Mouse (Mus musculus) forebrain, embryonic 10.5 days (tissue): ENCODE measurements at regions not wholly inside any gene's neighbourhood (a gene's known extent, or its start where the extent isn't known, plus 50 kb on each side); places are given as distances from the start of the nearest gene placed in this dataset.

ENCODE experiments used
- DNase-seq: peaks from one replicate; pipeline ENCODE4 v3.0.0-alpha.2; 2017; ENCODE audit warnings: low spot score; ENCODE audit errors: extremely low spot score
- H3K27ac ChIP-seq: fragments of 300-500 bp; sonication (generic); 2 replicates; pipeline ENCODE4 v1.5.1; 2016; ENCODE audit warnings: mild to moderate bottlenecking
- H3K27me3 ChIP-seq: fragments of 300-500 bp; sonication (generic); 2 replicates; pipeline ENCODE4 v1.6.1; 2016; ENCODE audit warnings: mild to moderate bottlenecking; ENCODE audit not compliant: poor library complexity, severe bottlenecking
- H3K36me3 ChIP-seq: fragments of 300-500 bp; sonication (generic); replicated peaks from 2 replicates; pipeline ENCODE4 v1.6.1; 2016; ENCODE audit warnings: mild to moderate bottlenecking, moderate library complexity
- H3K4me1 ChIP-seq: fragments of 300-500 bp; sonication (generic); 2 replicates; pipeline ENCODE4 v1.6.1; 2016
- H3K4me3 ChIP-seq: fragments of 300-500 bp; sonication (generic); 2 replicates; pipeline ENCODE4 v1.5.1; 2016; ENCODE audit warnings: mild to moderate bottlenecking, moderate library complexity
- H3K9me3 ChIP-seq: fragments of 300-500 bp; sonication (generic); 2 replicates; pipeline ENCODE4 v1.6.1; 2016; ENCODE audit warnings: mild to moderate bottlenecking, moderate library complexity
- WGBS: fragments of 180-500 bp; shearing (Covaris S2); methylation state at CpG from one replicate; pipeline ENCODE4 v1.1.7; 2016; 5-methylcytosine and 5-hydroxymethylcytosine counted together

- no peak for DNase-seq
- H3K9me3 ChIP-seq: no peaks in the 10 kb centered on the region
- no peak overlapping the region for H3K27ac ChIP-seq
- no peak overlapping the region for H3K4me3 ChIP-seq
- H3K36me3 ChIP-seq: no peaks in the 10 kb centered on the region
- H3K4me1 ChIP-seq: peaks cover 3% of the 10 kb centered on the region; the same call in 1 of the 2 replicates
- WGBS: 87% methylated on average over 9 of the region's 9 CpGs
- H3K27me3 ChIP-seq: no peaks in the 10 kb centered on the region
These were observed 373.3 kb downstream of the Adam3 start for GRCm38 (mm10) chr8:24352322-24352721.

- 47% methylated on average over 6 of the region's 6 CpGs for WGBS
- no peak for DNase-seq
- H3K4me1 ChIP-seq: peaks cover 3% of the 10 kb centered on the region; the same call in 1 of the 2 replicates
- no peak overlapping the region for H3K27ac ChIP-seq
- H3K36me3 ChIP-seq: no peaks in the 10 kb centered on the region
- H3K9me3 ChIP-seq: no peaks in the 10 kb centered on the region
- no peaks in the 10 kb centered on the region for H3K27me3 ChIP-seq
- no peak overlapping the region for H3K4me3 ChIP-seq
These were observed 373.9 kb downstream of the Adam3 start for GRCm38 (mm10) chr8:24351760-24352159.

- peak; percentile 15 for DNase-seq
These were observed 379.1 kb downstream of the Adam3 start for GRCm38 (mm10) chr8:24346390-24347113.

GRCm38 (mm10) chr8:24338694-24339093 lies 387.0 kb downstream of the Adam3 start:
- H3K9me3 ChIP-seq: no peaks in the 10 kb centered on the region
- H3K27me3 ChIP-seq: no peaks in the 10 kb centered on the region
- H3K4me1 ChIP-seq: peaks cover 17% of the 10 kb centered on the region
- no peak overlapping the region for H3K4me3 ChIP-seq
- no peak for DNase-seq
- 94% methylated on average over 9 of the region's 9 CpGs for WGBS
- H3K36me3 ChIP-seq: no peaks in the 10 kb centered on the region
- H3K27ac ChIP-seq: no peak overlapping the region

More at GRCm38 (mm10) chr8:24346390-24347113, 379.1 kb downstream of the Adam3 start:
- H3K9me3 ChIP-seq: no peaks in the 10 kb centered on the region
- no peaks in the 10 kb centered on the region for H3K27me3 ChIP-seq
- no peaks in the 10 kb centered on the region for H3K4me1 ChIP-seq
- WGBS: 70% methylated on average over 6 of the region's 6 CpGs
- no peaks in the 10 kb centered on the region for H3K36me3 ChIP-seq
- no peak overlapping the region for H3K4me3 ChIP-seq
- H3K27ac ChIP-seq: no peak overlapping the region

- no peaks in the 10 kb centered on the region for H3K36me3 ChIP-seq
- DNase-seq: peak; percentile 26
- no peak overlapping the region for H3K27ac ChIP-seq
- H3K27me3 ChIP-seq: no peaks in the 10 kb centered on the region
- H3K4me3 ChIP-seq: no peak overlapping the region
- no peaks in the 10 kb centered on the region for H3K9me3 ChIP-seq
- H3K4me1 ChIP-seq: peaks cover 17% of the 10 kb centered on the region
- WGBS: 76% methylated on average over 6 of the region's 6 CpGs
These were observed 388.0 kb downstream of the Adam3 start for GRCm38 (mm10) chr8:24337635-24338034.

- Histone ChIP-seq H3K27ac (no peak overlapping the region), H3K27me3 (no peaks in the 10 kb centered on the region), H3K4me3 (no peak overlapping the region), H3K36me3 (no peaks in the 10 kb centered on the region), H3K4me1 (peaks cover 17% of the 10 kb centered on the region), H3K9me3 (no peaks in the 10 kb centered on the region)
- WGBS: 52% methylated on average over 5 of the region's 5 CpGs
- DNase-seq: no peak
These were observed 389.9 kb downstream of the Adam3 start for GRCm38 (mm10) chr8:24335709-24336108.

- no peaks in the 10 kb centered on the region for H3K36me3 ChIP-seq
- H3K4me3 ChIP-seq: no peak overlapping the region
- H3K9me3 ChIP-seq: no peaks in the 10 kb centered on the region
- H3K4me1 ChIP-seq: peaks cover 17% of the 10 kb centered on the region
- no peak for DNase-seq
- no peak overlapping the region for H3K27ac ChIP-seq
- 83% methylated on average over 4 of the region's 4 CpGs for WGBS
- H3K27me3 ChIP-seq: no peaks in the 10 kb centered on the region
These were observed 391.9 kb downstream of the Adam3 start for GRCm38 (mm10) chr8:24333705-24334104.

GRCm38 (mm10) chr8:24310893-24311292 lies 414.8 kb downstream of the Adam3 start:
- Histone ChIP-seq H3K27ac (no peak overlapping the region), H3K27me3 (no peaks in the 10 kb centered on the region), H3K4me3 (no peak overlapping the region), H3K36me3 (no peaks in the 10 kb centered on the region), H3K9me3 (no peaks in the 10 kb centered on the region), H3K4me1 (no peaks in the 10 kb centered on the region)
- WGBS: 85% methylated on average over 4 of the region's 4 CpGs
- no peak for DNase-seq

- H3K4me3 ChIP-seq: no peak overlapping the region
- peaks cover 7% of the 10 kb centered on the region; the same call in 1 of the 2 replicates for H3K9me3 ChIP-seq
- DNase-seq: no peak
- WGBS: 96% methylated on average over 1 of the region's 1 CpGs
- H3K27ac ChIP-seq: no peak overlapping the region
- no peaks in the 10 kb centered on the region for H3K27me3 ChIP-seq
- no peaks in the 10 kb centered on the region for H3K4me1 ChIP-seq
- H3K36me3 ChIP-seq: no peaks in the 10 kb centered on the region
These were observed 431.1 kb downstream of the Adam3 start for GRCm38 (mm10) chr8:24294565-24294964.

GRCm38 (mm10) chr8:24287861-24288260 lies 437.8 kb downstream of the Adam3 start:
- no peaks in the 10 kb centered on the region for H3K4me1 ChIP-seq
- H3K4me3 ChIP-seq: no peak overlapping the region
- DNase-seq: no peak
- H3K27ac ChIP-seq: no peak overlapping the region
- no peaks in the 10 kb centered on the region for H3K36me3 ChIP-seq
- 92% methylated on average over 6 of the region's 6 CpGs for WGBS
- peaks cover 7% of the 10 kb centered on the region; the same call in 1 of the 2 replicates for H3K9me3 ChIP-seq
- no peaks in the 10 kb centered on the region for H3K27me3 ChIP-seq

- DNase-seq: no peak
- Histone ChIP-seq H3K4me1 (no peaks in the 10 kb centered on the region), H3K27ac (no peak overlapping the region), H3K9me3 (no peaks in the 10 kb centered on the region), H3K4me3 (no peak overlapping the region), H3K36me3 (no peaks in the 10 kb centered on the region), H3K27me3 (no peaks in the 10 kb centered on the region)
- 93% methylated on average over 2 of the region's 2 CpGs for WGBS
These were observed 440.7 kb downstream of the Adam3 start for GRCm38 (mm10) chr8:24284966-24285365.

- H3K27ac ChIP-seq: no peak overlapping the region
- 84% methylated on average over 3 of the region's 3 CpGs for WGBS
- H3K9me3 ChIP-seq: no peaks in the 10 kb centered on the region
- no peak for DNase-seq
- H3K27me3 ChIP-seq: no peaks in the 10 kb centered on the region
- H3K4me1 ChIP-seq: no peaks in the 10 kb centered on the region
- H3K4me3 ChIP-seq: no peak overlapping the region
- H3K36me3 ChIP-seq: no peaks in the 10 kb centered on the region
These were observed 441.7 kb downstream of the Adam3 start for GRCm38 (mm10) chr8:24283901-24284405.

- no peaks in the 10 kb centered on the region for H3K9me3 ChIP-seq
- 89% methylated on average over 4 of the region's 4 CpGs for WGBS
- no peaks in the 10 kb centered on the region for H3K4me1 ChIP-seq
- DNase-seq: no peak
- no peak overlapping the region for H3K4me3 ChIP-seq
- H3K36me3 ChIP-seq: no peaks in the 10 kb centered on the region
- H3K27ac ChIP-seq: no peak overlapping the region
- no peaks in the 10 kb centered on the region for H3K27me3 ChIP-seq
These were observed 445.4 kb downstream of the Adam3 start for GRCm38 (mm10) chr8:24280296-24280695.
